Mouse (Mus musculus) spleen, adult 2 months (tissue): ENCODE measurements around the gene Acbd6. TPM values are rescaled to one million over a fixed set of nuclear protein-coding genes. Genes with fewer than 3 reads are reported as not detected.

ENCODE experiments used
- DNase-seq, 2 experiments: peaks; one replicate each; pipeline versions ENCODE4 v3.0.0 to v3.0.0-alpha.2; 2012 to 2021; ENCODE audit warnings: low spot score in 2 of 2, low read depth in 1 of 2
- H3K27ac ChIP-seq: fragments of 200-500 bp; 2 replicates; pipeline ENCODE4 v1.5.1; 2012; ENCODE audit warnings: low read length, inconsistent platforms; ENCODE audit not compliant: insufficient read depth
- H3K27me3 ChIP-seq: fragments of 200-500 bp; 2 replicates; pipeline ENCODE4 v1.6.1; 2012; ENCODE audit warnings: mild to moderate bottlenecking, moderate library complexity, low read length, inconsistent platforms; ENCODE audit not compliant: control insufficient read depth, insufficient read depth
- H3K36me3 ChIP-seq: fragments of 200-500 bp; 2 replicates; pipeline ENCODE4 v1.6.1; 2012; ENCODE audit warnings: mild to moderate bottlenecking, low read length, inconsistent platforms; ENCODE audit not compliant: control insufficient read depth, insufficient read depth
- H3K4me1 ChIP-seq: fragments of 200-500 bp; 2 replicates; pipeline ENCODE4 v1.6.1; 2011; ENCODE audit warnings: inconsistent platforms; ENCODE audit not compliant: control insufficient read depth, insufficient read depth, insufficient read length
- H3K4me3 ChIP-seq: fragments of 200-500 bp; 2 replicates; pipeline ENCODE4 v1.5.1; 2011; ENCODE audit warnings: mild to moderate bottlenecking, inconsistent platforms; ENCODE audit not compliant: insufficient read depth, insufficient read length; ENCODE audit errors: extremely low read depth
- CTCF ChIP-seq: fragments of 200-500 bp; IDR thresholded peaks from 2 replicates; pipeline ENCODE4 v1.5.1; 2011; ENCODE audit warnings: mild to moderate bottlenecking, inconsistent platforms; ENCODE audit not compliant: insufficient read depth, insufficient read length, insufficient replicate concordance; ENCODE audit errors: extremely low read depth
- POLR2A ChIP-seq: fragments of 200-500 bp; IDR thresholded peaks from 2 replicates; pipeline ENCODE4 v1.6.1; 2011; ENCODE audit warnings: low read depth, low read length, inconsistent platforms
- WGBS: fragments of 180-500 bp; shearing (Covaris S2); methylation state at CpG from one replicate; pipeline ENCODE4 v1.1.7; 2018; 5-methylcytosine and 5-hydroxymethylcytosine counted together
- polyA plus RNA-seq: library from polyadenylated mRNA; depleted of rRNA; stranded (reverse); fragments of >200 nt; gene quantifications from 2 replicates; pipeline ENCODE4 v1.2.3, GENCODE M21; 2012

The Acbd6 gene
- polyA plus RNA-seq, 1 experiment = 61.7 TPM

DNA sequence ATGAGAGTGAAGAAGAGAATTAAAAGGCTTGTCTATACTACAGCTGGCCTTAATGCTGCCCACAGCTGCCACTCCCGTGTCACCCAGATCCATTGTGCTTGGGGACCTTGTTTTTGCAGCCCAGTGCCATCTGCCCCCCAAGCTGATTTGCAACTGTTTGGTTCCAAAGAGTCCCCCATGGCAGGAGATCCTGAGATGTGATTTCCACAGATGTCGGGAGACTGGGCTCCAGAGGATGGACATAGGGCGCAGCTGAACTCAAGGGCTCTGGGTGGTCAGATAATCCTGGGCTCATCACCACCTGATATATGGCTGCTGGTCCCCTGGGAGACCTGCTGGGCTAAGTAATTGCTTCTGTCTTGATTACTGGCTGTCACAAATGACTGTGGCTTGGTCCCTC, 160.9 kb downstream of the Acbd6 start:
- TF ChIP-seq CTCF = no peak
- TF ChIP-seq POLR2A = no peak
- H3K4me1 ChIP-seq = no peaks in the 10 kb centered on the region
- H3K27ac ChIP-seq = no peak overlapping the region
- no peak overlapping the region for H3K4me3 ChIP-seq
- H3K27me3 ChIP-seq = no peaks in the 10 kb centered on the region
- DNase-seq = no peak
- H3K36me3 ChIP-seq = no peaks in the 10 kb centered on the region
- 83% methylated on average over 3 of the region's 3 CpGs for WGBS

DNA sequence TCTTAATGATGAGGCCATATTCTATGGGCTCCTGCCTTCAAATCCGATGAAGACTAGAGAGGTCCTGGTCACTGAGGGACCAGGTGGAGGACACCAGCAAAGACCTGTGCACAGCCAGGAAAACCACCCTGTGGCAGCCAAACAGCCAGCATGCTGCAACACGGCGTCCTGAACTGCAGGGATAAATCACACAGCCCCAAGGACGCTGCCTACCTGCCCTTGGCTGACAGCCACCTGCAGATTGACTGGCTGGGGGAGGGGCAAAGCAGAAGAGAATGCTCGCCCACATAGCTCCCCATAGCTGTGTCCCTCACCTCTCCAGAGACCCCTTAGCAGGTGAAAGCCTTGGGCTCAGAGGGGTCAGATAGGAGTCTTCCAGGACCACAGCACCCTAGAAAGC, 162.1 kb downstream of the Acbd6 start:
- TF ChIP-seq POLR2A (no peak), CTCF (no peak)
- Histone ChIP-seq H3K36me3 (no peaks in the 10 kb centered on the region), H3K4me1 (no peaks in the 10 kb centered on the region), H3K4me3 (no peak overlapping the region), H3K27ac (no peak overlapping the region), H3K27me3 (0 out of 2 replicates have a peak, but pooled peaks cover 2% of the 10 kb centered on the region)
- no peak for DNase-seq
- 62% methylated on average over 5 of the region's 5 CpGs for WGBS

GRCm38 (mm10) chr1:155721443-155721842, 163.5 kb downstream of the Acbd6 start:
- 38% methylated on average over 8 of the region's 8 CpGs for WGBS
- TF ChIP-seq POLR2A (no peak), CTCF (peak; percentile 3; the same call in 1 of the 2 replicates)
- Histone ChIP-seq H3K27me3 (0 out of 2 replicates have a peak, but pooled peaks cover 2% of the 10 kb centered on the region), H3K36me3 (no peaks in the 10 kb centered on the region), H3K27ac (no peak overlapping the region), H3K4me1 (no peaks in the 10 kb centered on the region), H3K4me3 (no peak overlapping the region)
- DNase-seq = no peak

- Histone ChIP-seq H3K27me3 (0 out of 2 replicates have a peak, but pooled peaks cover 2% of the 10 kb centered on the region), H3K4me1 (no peaks in the 10 kb centered on the region), H3K36me3 (no peaks in the 10 kb centered on the region), H3K4me3 (no peak overlapping the region), H3K27ac (no peak overlapping the region)
- TF ChIP-seq CTCF = no peak
- TF ChIP-seq POLR2A = no peak
- peak; percentile 11 to 38 for DNase-seq
- under 1% methylated on average over 13 of the region's 13 CpGs for WGBS
Observed at GRCm38 (mm10) chr1:155722185-155722584, 164.3 kb downstream of the Acbd6 start.

DNA sequence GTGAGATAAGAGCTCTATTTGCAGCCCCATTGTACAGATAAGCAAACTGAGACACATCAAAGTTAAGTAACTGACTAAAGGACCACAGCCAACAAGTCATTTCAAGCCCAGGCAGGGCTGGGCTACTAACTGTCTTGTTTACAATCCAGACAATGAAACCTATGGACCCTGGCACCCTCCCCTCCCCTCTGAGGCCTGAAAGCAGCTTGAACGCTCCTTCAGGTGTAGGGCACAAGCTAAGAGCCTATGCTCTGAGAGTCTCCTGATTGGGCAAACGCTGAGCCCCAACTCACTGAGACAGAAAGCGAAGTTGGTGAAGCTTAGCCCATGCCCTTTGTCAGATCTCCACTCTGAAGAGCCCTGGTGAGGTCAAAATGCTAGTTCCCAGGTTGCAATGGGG, 166.4 kb downstream of the Acbd6 start:
- WGBS = 83% methylated on average over 3 of the region's 3 CpGs
- Histone ChIP-seq H3K4me3 (no peak overlapping the region), H3K36me3 (no peaks in the 10 kb centered on the region), H3K27ac (no peak overlapping the region), H3K4me1 (no peaks in the 10 kb centered on the region), H3K27me3 (peaks cover 4% of the 10 kb centered on the region)
- TF ChIP-seq CTCF = no peak
- no peak for TF ChIP-seq POLR2A
- DNase-seq = no peak

GRCm38 (mm10) chr1:155725876-155726275, 168.0 kb downstream of the Acbd6 start:
- Histone ChIP-seq H3K4me3 (no peak overlapping the region), H3K27ac (no peak overlapping the region), H3K4me1 (no peaks in the 10 kb centered on the region), H3K27me3 (peaks cover 8% of the 10 kb centered on the region), H3K36me3 (no peaks in the 10 kb centered on the region)
- TF ChIP-seq CTCF (no peak), POLR2A (no peak)
- no peak for DNase-seq
- WGBS = 72% methylated on average over 2 of the region's 2 CpGs

DNA sequence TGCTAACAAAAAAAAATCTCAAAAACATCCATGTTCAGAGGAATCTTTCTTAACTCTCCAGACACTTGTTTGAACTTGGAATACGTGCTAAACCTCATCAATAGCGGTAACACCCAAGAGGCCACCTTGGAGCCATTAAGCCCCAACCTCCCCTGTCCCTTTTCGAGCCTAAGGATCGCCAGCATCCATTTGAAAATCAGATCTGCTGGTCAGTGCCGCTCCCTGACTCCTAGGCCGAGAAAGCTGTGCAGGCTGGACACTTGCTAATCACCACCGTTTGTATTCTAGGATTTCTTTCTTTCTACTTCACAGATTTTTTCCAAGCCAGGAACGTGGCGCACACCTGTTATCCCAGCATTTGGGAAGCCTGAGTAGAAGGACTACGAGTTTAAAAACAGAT, 169.9 kb downstream of the Acbd6 start:
- TF ChIP-seq POLR2A (no peak), CTCF (no peak)
- no peak for DNase-seq
- Histone ChIP-seq H3K27me3 (peaks cover 9% of the 10 kb centered on the region), H3K4me3 (no peak overlapping the region), H3K27ac (no peak overlapping the region), H3K36me3 (no peaks in the 10 kb centered on the region), H3K4me1 (no peaks in the 10 kb centered on the region)
- 28% methylated on average over 10 of the region's 10 CpGs for WGBS
